Mouse (Mus musculus) T-helper 1 cell (primary cell): ENCODE measurements around the gene Gm28230.

Source experiments
- in situ Hi-C: fragments of 300-600 bp; cut with MboI, MseI; formaldehyde crosslinking; loops from one replicate; pipeline ENCODE4 v1.15.1; 2025; ENCODE audit warnings: high pct_unique_total_duplicates

Gm28230 gene

GRCm38 (mm10) chr2:74761941-74762340 is 35.4 kb downstream of the Gm28230 start:
- in situ Hi-C loops: no loop called here

- in situ Hi-C loops: no loop called here
Observed at GRCm38 (mm10) chr2:74762522-74763244, 36.2 kb downstream of the Gm28230 start, which contains the start of gene Hoxd1. TSS of gene Hoxd1 (plus strand) at chr2:74762980.

GRCm38 (mm10) chr2:74763245-74763735 is 36.8 kb downstream of the Gm28230 start:
- in situ Hi-C loops: no loop called here

GRCm38 (mm10) chr2:74763976-74764375 is 37.4 kb downstream of the Gm28230 start:
- in situ Hi-C loops: no loop called here

GRCm38 (mm10) chr2:74774359-74774758 is 47.8 kb downstream of the Gm28230 start:
- in situ Hi-C loops: no loop called here

GRCm38 (mm10) chr2:74777536-74778275 is 51.2 kb downstream of the Gm28230 start:
- in situ Hi-C loops: no loop called here

- in situ Hi-C loops: no loop called here
Observed at GRCm38 (mm10) chr2:74781386-74781785, 54.9 kb downstream of the Gm28230 start.

GRCm38 (mm10) chr2:74795531-74795930 is 69.0 kb downstream of the Gm28230 start:
- in situ Hi-C loops: no loop called here
